Mouse (Mus musculus) cortical plate, adult 2 months (tissue): ENCODE data around the gene Wiz.

ENCODE experiments used
- CTCF ChIP-seq: fragments of 200-500 bp; IDR thresholded peaks from 2 replicates; pipeline ENCODE4 v1.5.1; 2011; ENCODE audit warnings: mild to moderate bottlenecking, control low read depth, low read length; ENCODE audit not compliant: insufficient read depth; ENCODE audit errors: extremely low read depth
- POLR2A ChIP-seq: fragments of 200-500 bp; IDR thresholded peaks from 2 replicates; pipeline ENCODE4 v1.6.1; 2011; ENCODE audit warnings: mild to moderate bottlenecking, low read length, control low read depth; ENCODE audit not compliant: insufficient read depth; ENCODE audit errors: extremely low read depth

DNA sequence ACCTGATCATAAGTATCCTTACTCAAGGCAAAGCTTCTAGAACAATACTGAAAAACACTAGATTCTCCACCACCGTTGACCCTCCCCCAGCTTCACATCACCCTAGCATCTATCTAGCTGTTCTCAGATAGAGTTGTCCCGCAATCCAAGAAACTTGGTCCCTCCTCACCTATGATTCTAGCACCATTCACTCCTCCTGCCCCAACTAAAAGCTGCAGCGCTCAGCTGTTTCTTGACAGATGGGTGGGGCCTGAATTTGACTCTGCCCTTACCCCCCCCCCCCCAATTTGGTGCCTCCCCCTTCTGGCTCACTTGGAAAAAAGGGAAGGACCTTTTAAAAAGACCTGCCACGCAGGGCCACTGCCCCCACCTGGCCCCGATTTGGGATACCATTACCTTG is 24.4 kb downstream of the Wiz start:
- TF ChIP-seq POLR2A (no peak), CTCF (no peak)
